Mouse (Mus musculus) embryo, embryonic 11.5 days (tissue): ENCODE measurements at regions not wholly inside any gene's neighbourhood (a gene's known extent, or its start where the extent isn't known, plus 50 kb on each side); places are given as distances from the start of the nearest gene placed in this dataset.

Experiments used
- DNase-seq: peaks from one replicate; pipeline ENCODE4 v3.0.0-alpha.2; 2012; ENCODE audit warnings: low read depth, low spot score

GRCm38 (mm10) chr9:74650036-74650435 is 211.7 kb upstream of the Onecut1 start:
- no peak for DNase-seq

- no peak for DNase-seq
Measured at GRCm38 (mm10) chr9:74655956-74656355, 205.8 kb upstream of the Onecut1 start.

GRCm38 (mm10) chr9:74656392-74656791 is 205.3 kb upstream of the Onecut1 start:
- DNase-seq = no peak

GRCm38 (mm10) chr9:74671356-74671952 is 190.3 kb upstream of the Onecut1 start:
- DNase-seq = no peak

- no peak for DNase-seq
Measured at GRCm38 (mm10) chr9:74672261-74672660, 189.5 kb upstream of the Onecut1 start.

GRCm38 (mm10) chr9:74698229-74698628 is 163.5 kb upstream of the Onecut1 start:
- no peak for DNase-seq

GRCm38 (mm10) chr9:74705698-74706097 is 156.0 kb upstream of the Onecut1 start:
- no peak for DNase-seq

- DNase-seq = no peak
Measured at GRCm38 (mm10) chr9:74707608-74708007, 154.1 kb upstream of the Onecut1 start.

- DNase-seq = no peak
Measured at GRCm38 (mm10) chr9:74711698-74712097, 150.0 kb upstream of the Onecut1 start.

GRCm38 (mm10) chr9:74732451-74732850 is 129.3 kb upstream of the Onecut1 start:
- no peak for DNase-seq

- DNase-seq = no peak
Measured at GRCm38 (mm10) chr9:74741949-74742348, 119.8 kb upstream of the Onecut1 start.

- no peak for DNase-seq
Measured at GRCm38 (mm10) chr9:74747886-74748285, 113.8 kb upstream of the Onecut1 start.

GRCm38 (mm10) chr9:74758025-74758424 is 103.7 kb upstream of the Onecut1 start:
- no peak for DNase-seq

GRCm38 (mm10) chr9:74758876-74759275 is 102.8 kb upstream of the Onecut1 start:
- DNase-seq = no peak

GRCm38 (mm10) chr9:74780419-74780818 is 81.3 kb upstream of the Onecut1 start:
- no peak for DNase-seq

GRCm38 (mm10) chr9:74793394-74793793 is 68.3 kb upstream of the Onecut1 start:
- no peak for DNase-seq

GRCm38 (mm10) chr9:74795994-74796393 is 65.7 kb upstream of the Onecut1 start:
- DNase-seq = no peak

GRCm38 (mm10) chr9:74797272-74797844 is 64.4 kb upstream of the Onecut1 start:
- no peak for DNase-seq

- DNase-seq = no peak
Measured at GRCm38 (mm10) chr9:74801091-74801490, 60.6 kb upstream of the Onecut1 start.

GRCm38 (mm10) chr9:74811437-74811836 is 50.3 kb upstream of the Onecut1 start:
- no peak for DNase-seq
